In genomic region chr16:31560426-31560825, GRCm38 (mm10) we compare ENCODE assay signal across 16 mouse cellular contexts.
"Had no signal": no experiment of that assay in that cellular context is flagged by ENCODE, and none has a peak within 500 bp of the region (broad histone marks: within the 10 kb centered on the region; RNA-seq: fewer than 3 reads in every experiment).

No protein-coding gene starts in this region.

- H3K36me3 ChIP-seq: neural tube, embryonic 13.5 days; neural tube, embryonic 15.5 days; stomach, embryonic 15.5 days had no signal

- H3K27ac ChIP-seq: neural tube, embryonic 13.5 days; neural tube, embryonic 15.5 days; stomach, embryonic 15.5 days; stomach, postnatal 0 days had no signal

- H3K27me3 ChIP-seq: neural tube, embryonic 13.5 days; neural tube, embryonic 15.5 days; stomach, embryonic 15.5 days had no signal

- H3K4me3 ChIP-seq: neural tube, embryonic 13.5 days; neural tube, embryonic 15.5 days; stomach, embryonic 15.5 days had no signal

- H3K9me3 ChIP-seq: neural tube, embryonic 13.5 days; neural tube, embryonic 15.5 days; stomach, embryonic 15.5 days had no signal

- H3K9ac ChIP-seq: neural tube, embryonic 13.5 days; neural tube, embryonic 15.5 days; stomach, embryonic 15.5 days had no signal

- H3K4me2 ChIP-seq: neural tube, embryonic 13.5 days; neural tube, embryonic 15.5 days; stomach, embryonic 15.5 days had no signal

- DNase-seq: retina, postnatal 1 day; right cerebral cortex, adult 18-20 months; right cerebral cortex, postnatal 14 days; right cerebral cortex, postnatal 25 days; right cerebral cortex, postnatal 4 days; spleen, adult 18-20 months; thymus, adult 18-20 months; thymus, adult 2 months; thymus, postnatal 14 days; thymus, postnatal 25 days; thymus, postnatal 36 days; thymus, postnatal 4 days had no signal

- H3K4me1 ChIP-seq: neural tube, embryonic 13.5 days; neural tube, embryonic 15.5 days; stomach, embryonic 15.5 days had no signal
